Mouse (Mus musculus) cerebellum, adult 8-10 months (tissue): ENCODE measurements at regions not wholly inside any gene's neighbourhood (a gene's known extent, or its start where the extent isn't known, plus 50 kb on each side); places are given as distances from the start of the nearest gene placed in this dataset.
"Not testable (repeated sequence)": the region's sequence is repeated elsewhere in the genome, so short reads cannot be mapped to it uniquely, and the experiment has no call there.

Source experiments
- DNase-seq: peaks from one replicate; pipeline ENCODE4 v3.0.0; 2022

DNA sequence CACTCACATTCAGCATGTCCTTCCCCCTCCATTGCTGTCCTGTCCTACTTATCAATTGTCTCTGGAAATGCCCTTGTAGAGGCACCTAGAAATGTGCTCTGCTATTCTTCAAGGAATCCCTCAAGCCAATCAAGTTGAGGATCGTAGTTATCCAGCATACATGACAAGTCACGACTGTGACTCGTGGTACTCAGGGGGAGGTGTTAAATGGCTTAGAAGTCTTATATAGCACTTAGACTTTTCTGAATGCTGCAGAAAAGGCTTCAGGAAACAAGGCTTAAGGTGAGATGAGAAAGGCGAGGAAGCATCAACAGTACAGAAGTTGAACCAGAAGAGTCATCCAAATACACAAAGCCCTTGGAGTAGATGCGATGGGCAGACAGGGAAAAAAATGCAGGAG, 467.5 kb upstream of the Smim15 start:
- no peak for DNase-seq

DNA sequence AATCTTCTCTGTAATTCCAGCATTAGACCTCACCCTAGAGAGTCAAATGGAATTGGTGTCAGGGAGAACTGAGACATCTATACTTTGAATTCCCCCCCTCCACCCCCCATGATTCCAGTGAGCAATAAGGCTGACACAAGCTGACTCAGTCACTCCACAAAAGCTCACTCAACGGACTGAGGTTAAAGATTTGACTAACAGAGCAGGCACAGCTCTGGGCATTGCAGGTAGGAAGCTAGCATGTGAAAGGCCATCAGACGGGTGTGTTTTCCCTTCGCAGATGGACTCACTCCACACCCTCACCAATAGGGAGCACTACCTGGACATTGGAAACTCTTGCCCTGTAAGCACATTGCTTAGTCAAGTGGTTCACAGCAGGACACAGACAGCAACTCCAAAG, 469.2 kb upstream of the Smim15 start:
- DNase-seq, result no peak

DNA sequence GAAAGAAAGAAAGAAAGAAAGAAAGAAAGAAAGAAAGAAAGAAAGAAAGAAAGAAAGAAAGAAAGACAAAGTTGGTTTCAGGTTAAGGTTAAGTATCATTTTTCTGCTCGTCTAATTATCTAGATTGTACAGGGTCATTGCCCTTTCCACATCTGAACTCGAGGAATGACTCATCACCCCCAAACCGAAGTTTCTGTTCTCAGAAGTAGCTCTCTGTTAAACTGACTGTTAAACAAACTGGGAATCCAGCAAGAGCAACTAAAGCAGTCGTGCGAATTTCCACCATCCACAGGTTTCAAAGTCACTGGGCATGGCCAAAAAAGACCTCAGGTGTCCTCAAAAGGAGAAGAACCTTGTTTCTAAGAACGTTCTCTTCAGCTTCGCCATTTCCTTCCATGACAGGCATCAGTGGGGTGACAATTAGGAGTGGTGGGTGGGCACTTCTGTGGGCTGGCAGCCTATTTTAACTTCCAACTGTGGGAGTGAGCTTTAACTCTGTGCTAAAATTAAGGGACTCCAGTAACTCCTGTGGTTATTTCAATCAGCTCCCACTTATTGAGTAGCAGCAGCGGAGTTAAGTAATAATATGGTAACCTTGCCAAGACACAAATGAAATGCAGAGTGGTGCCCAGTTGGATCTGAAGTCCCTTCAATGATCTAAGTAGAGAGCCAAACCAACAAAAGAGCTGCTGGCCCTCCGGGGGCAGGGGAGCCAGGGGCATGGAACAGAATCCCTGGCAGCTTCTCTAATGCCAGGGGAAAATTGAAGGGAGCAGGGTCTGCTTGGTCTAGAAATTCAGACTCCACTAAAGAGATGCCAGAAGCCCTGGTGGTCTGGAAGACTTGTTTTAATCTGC, 470.5 kb upstream of the Smim15 start:
- no peak for DNase-seq

DNA sequence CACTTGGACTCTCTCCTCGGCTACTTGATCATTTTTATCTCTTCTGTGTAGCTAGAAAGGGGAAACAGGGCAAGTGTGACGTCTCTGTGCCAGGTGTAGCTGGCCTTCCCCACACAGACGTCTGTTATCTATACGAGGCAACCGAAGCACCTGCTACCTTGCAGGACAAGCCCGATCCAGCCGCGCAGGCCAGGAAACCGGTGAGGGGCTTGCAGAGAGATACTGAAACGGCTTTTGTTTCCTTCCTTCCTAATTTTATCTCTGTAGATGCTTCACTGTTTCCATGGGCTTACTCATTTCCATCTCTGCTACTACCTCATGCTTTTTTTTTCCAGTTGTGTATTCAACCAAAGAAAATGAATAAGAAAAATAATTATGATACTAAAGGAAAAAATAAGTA, 472.7 kb upstream of the Smim15 start:
- DNase-seq, result no peak

DNA sequence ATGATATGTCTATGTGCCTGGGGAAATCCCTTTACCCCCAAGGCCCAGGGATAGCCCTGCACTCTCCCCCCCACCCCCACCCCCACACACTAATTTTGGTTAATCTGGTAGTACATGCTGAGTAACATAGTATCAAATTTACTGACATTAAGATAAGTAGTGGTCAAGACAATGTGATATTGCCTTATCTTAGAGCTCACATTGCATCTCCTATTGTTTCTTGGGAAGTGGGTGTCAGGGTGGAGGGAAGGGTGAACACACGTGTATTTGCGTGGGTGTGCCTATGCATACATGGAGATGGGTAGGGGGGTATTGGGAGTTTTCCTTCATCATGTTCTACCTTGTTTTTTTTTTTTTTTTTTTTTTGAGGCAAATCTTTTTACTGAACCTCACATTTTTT, 474.8 kb upstream of the Smim15 start:
- no peak for DNase-seq

DNA sequence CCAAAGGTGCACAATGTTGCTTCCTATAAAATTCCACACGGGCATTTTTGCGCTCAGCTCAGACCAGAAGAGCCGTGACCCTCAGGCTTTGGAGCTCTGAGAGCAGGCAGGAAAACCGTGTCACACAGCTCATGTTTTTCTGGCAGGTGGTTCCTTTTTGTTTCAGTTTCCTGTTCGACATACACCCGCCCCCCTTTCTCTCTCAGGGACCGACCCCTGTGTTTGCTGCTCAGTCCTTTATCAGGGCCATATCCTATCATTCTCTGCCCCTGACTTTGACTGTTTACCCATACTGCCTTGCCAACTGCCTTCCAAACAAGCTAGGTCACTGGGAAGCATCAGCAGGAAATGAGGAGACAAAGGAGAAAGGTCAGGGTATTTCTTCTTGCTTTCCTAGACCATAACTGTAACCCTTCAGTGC, 475.5 kb upstream of the Smim15 start:
- no peak for DNase-seq

DNA sequence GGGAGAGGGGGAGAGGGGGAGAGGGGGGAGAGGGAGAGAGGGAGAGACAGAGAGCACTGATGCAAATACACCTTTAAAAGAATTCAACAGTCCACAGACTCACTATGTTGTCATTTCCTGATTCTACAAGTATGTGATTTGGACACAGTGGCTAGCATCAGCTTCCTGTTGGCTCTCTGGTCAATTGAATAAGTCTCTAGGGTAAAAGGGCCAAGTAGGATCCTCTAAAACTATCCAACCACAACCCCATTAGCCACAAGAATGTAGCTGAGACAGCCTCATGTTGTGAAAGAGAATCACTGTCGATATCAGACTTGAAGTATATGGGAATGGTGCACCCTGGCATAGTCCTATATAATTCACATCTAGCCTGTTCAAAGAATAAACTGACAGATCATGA, 481.8 kb upstream of the Smim15 start:
- no peak for DNase-seq

DNA sequence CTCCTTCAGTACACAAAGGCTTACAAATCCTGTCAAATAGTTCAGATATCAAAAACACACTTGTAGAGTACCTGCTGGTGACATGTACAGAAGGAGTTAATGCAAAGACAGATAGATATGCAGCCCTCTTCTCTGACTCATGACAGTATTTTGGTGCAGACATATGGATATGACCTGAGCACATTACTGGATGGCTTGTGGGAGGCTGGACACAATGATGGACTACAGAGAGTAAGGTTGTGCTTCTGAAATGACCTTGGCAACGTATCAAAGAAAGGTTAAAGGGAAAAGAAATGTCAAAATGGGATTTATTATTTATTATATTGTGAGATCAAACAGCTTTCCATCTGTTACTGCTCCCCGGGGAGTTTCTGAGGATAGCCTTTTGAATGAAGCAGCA, 482.7 kb upstream of the Smim15 start:
- DNase-seq, result no peak

DNA sequence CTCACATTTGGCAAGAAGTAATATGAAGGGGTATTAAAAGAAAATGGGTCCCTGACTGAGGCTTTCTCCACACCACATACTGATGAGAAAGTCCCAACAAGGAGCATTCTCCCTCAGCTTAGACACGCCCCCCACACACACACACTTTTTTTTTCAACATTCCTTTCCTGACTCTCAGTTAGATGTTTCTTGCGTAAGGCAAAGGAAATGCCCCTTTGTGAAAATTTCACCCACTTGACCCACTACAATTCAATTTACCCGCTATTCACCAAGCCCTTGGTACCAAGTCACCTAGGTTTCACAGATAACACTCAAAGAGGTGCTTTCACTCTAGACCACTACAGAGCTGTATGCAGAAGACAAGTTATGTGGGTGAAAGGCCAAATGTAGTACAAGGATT, 488.3 kb upstream of the Smim15 start:
- no peak for DNase-seq

DNA sequence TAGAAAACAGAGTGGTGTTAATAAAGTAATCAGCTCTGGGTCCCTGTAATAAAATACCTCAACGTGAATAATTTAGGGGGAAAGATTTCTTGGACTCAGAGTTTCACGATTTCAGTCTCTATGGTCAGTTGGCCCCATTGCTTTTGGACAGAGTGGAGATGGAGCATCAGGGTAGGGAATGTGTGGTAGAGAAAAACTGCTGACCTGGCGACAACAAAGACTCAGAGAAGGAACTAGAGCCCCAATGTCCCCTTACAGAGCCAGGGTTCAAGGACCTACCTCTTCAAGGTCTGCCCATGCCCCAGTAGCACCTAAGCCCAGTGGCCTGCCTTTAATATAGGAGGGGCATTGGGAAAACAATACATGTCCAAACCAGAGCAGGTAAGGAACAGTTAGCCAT, 490.2 kb upstream of the Smim15 start:
- DNase-seq, result no peak

DNA sequence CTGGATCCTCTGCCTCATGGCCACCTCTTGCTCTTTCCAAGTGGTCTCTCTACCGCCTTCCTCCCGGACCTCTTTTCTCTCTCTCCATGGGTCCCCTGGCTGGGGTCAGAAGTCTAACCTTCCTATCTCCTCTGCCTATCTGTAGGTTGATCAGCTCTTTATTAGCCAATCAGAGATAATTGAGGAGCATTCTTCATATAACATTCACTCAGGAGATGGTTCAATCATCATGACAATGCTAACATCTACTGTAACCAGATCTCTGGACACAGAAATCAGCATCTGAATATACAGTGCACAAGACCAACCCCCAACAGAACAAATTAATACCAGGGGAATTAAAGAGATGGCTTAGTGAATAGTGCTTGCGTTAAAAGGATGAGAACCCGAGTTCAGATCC, 492.1 kb upstream of the Smim15 start:
- no peak for DNase-seq

DNA sequence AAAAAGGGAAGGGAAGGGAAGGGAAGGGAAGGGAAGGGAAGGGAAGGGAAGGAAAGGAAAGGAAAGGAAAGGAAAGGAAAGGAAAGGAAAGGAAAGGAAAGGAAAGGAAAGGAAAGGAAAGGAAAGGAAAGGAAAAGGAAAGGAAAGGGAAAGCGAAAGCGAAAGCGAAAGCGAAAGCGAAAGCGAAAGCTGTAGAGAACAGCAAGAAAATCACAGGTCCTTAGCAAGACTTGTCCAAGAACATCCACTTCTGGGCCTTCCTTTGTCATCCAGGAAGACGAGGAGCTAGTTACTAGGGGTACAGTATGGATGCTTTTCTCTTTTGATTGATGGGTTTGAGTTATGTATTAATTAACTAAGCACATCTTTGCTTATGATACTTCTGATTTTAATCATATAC, 494.3 kb upstream of the Smim15 start:
- DNase-seq, result not testable (repeated sequence)

DNA sequence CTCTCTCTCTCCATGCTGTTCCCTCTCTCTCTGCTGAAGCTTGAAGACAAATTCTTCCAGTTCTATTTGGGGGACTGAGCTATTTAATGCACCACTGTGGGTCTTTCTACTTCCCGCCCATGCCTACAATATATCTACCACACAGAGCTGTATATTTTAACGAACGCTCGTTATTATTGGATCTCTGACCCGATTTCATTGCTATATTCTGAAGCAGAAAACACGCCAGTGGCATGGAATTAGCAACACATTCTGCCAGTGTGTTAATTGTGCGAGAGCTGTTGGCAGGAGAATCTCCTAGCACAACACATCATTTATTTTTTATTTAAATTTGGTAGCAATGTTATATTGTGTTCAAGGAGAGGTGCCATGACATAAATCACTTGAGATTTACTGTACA, 497.2 kb upstream of the Smim15 start:
- no peak for DNase-seq

DNA sequence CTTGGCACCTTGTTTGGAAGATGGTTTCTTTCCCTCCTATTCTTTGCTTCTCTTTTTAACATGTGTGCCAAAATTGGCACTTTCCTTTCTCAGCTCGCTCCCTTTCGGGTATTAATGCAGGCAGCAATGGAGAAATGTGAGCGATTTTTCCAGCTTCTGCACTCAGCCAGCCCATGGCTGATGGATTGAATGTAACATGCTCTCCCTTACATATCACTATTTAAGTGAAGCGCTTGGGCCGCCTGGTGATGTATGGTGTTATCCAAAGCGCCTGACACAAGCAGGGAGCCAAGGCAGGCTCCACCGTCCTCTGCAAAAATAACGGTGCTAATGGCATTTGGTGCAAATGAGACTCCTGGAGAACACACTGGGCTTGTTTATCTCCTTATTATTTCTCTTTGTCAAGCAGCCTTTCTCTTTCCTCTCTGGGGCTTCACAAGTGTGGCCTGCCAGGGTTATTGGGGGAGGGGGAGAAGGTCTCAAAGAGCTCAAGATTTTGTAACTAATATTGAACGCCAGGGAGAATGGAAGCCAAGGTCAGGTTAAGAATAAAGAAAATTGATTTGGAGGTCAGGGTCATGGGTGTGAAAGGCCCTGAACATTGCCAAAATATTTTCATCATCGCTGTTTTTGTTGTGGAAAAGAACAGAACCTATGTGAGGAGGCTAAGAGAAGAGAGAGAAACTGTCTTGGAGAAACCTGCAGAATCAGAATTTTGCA, 497.9 kb upstream of the Smim15 start:
- no peak for DNase-seq

DNA sequence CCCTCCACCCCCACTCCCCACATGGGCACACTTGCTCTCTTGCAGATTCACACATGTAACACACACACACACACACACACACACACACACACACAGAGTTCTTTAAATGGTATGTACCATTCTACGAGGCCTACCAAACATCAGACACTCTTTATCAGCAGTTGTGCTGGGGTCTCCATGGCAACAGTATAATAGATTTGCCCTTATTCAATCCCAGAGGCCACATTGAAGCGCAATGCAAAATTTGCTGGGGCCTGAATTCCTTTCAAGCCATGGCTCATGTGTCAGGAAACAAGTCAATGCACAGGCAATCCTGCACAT, 502.7 kb upstream of the Smim15 start:
- DNase-seq, result no peak

DNA sequence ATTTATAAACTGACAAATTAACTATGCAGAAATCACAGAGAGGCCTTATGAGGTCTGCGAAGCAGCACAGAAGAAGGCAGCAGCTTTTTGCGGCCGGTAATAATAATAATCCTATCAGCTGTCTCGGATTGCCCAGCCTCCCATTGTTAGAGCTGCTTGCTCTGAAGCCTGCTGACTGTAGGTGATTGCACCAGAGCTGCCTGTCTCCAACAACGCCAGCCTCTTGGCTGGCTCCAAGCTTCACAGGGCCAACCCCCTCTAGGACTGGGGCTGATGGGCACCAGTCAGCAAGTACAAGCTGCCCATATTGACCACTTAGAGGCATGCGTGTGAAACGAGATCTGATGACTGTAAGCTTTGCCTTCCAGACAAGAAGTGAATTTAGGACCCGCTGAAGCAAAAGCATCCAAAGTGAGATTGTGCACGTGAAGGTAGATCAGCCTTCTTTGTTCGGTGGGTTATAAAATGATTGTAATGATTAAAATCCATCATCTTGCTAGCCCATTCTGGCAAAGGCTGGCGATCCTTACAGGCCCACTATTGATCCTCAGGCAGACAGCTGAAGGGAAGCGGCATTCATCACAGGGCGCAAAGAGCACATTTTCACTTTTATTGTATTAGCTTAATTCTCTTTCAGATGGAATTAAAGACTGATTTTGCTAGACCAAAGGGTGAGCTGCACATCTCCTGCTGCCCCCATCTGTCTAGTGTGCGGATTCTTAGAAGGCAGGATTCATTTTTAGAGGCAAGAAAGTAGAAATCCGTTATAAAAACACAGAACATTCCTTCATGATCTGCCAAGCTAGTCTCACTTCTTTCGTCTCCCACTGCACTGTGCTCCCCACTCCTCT, 503.2 kb upstream of the Smim15 start:
- DNase-seq, result no peak

DNA sequence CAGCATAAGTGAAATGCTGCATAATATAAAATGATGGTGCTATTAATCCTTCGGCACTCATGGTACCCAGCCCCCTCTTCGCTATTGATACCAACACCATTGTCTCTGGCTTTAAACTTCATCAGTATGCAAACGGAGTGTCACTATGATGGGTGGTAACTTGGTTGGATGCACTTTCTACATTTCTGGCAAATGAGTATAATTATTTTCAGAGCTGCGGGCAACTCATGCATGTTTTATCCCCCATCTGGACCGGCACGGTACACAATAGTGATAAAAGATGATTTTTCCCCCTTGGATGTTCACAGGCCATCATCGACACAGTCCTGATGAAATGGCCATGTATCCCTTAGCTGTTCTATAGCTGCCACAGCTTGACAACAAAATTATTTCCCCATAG, 503.9 kb upstream of the Smim15 start:
- DNase-seq, result no peak

DNA sequence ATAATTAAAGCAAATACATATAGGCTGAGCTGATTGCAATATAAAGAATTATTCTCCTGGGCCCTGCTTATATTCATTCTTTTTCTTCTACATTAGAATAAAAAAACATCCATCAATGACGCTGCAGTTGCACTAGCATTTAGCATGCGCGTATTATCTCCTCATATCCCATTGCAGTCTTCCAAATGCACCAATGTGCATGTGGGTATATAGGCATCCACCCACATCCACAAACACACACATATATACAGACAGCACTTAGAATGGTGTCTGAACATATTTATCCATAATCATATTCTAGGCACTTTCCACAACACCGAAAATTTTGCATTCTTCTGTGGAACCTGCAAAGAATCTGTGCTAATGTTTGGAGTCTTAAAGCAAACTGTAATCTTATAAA, 504.4 kb upstream of the Smim15 start:
- DNase-seq, result no peak

DNA sequence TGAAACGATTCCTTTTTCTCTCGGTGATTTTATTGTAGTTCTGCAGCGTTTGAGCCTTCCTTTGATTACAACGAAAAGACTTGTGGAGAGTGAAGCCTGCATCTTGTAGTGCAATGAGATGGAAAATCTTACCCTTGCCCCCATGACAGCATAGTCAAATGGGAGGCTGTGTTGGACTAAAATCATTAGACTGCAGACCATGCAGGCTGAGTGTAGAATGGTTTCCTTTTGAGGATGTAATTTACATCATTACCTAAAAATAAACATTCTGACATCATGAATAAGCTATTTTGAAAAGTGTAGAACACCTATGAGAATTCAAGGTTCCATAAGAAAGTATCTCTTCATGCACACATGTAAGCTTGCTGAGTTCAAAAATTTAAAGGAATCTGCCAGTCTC, 504.9 kb upstream of the Smim15 start:
- no peak for DNase-seq

DNA sequence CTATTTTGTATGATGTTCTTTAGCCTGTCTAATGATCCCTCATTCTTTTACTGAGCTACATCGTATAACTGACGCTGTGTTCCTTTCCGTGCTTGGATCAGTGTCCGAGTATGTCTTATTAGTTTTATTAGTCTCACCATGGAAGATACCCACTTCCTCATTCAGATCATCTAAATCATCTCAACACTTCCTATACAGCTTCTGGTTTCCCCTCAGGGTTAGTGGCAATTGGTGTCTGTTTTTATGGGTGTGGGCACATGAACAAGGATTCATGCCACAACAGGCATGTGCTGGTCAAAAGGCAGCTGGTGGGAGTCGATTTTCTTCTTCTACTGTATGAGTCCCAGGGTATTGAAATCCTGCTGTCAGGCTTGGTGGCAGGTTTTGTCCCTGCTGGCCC, 509.0 kb upstream of the Smim15 start:
- no peak for DNase-seq

DNA sequence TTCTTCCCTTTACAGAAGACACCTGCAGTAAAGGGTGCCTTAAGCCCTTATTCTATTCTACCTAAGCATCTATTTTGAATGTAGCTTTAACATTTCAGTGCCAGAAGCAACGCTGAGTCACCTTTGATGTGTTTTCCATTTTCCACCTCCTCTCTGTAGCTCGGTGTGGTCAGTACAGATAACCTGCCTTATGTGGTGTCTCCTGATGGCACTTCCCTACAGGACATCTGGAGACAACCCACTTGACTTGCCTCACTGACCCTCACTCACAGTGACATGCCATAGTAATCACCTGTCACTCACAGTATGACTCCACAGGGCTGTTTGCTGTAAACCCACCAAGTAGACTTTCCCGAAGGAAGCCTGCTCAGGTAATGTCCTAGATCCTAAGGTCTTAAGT, 510.9 kb upstream of the Smim15 start:
- no peak for DNase-seq

DNA sequence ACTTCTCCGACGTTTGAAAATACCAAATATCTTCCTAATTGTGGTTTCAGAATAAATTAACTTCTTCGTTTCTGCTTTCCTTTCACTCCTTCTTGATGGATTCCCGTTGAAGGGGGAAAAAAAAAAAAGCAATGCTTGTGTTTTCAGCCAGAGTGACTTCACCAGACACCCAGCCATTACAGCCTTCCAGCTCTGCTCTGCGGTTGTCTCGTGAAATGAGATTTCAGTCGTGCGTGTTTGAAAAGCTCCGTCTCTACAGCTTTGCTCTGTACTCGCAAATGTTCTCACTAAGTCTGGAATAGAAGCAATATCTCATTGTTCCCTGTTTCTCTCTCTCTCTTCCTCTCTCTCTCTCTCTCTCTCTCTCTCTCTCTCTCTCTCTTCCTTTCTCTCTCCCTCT, 509.6 kb upstream of the Kif2a start:
- DNase-seq, result no peak

DNA sequence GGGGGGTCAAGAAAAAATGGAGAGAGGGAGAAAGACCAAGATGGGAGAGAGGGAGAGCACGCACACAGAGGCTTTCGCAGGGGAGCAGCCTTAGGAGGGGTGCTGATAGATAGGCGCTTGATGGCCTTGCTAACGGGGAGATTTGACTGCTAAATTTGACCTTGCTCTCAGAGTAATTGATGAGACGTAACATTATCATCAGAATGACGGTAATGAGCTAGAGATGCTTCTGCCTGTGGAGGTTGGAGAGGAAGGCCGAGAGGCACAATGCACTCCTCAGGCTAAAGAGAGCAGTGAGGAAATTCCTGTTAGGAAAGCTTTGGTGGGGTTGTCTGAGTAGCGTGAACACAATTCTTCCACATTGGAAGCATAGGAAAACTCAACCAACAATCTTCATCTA, 509.1 kb upstream of the Kif2a start:
- no peak for DNase-seq

DNA sequence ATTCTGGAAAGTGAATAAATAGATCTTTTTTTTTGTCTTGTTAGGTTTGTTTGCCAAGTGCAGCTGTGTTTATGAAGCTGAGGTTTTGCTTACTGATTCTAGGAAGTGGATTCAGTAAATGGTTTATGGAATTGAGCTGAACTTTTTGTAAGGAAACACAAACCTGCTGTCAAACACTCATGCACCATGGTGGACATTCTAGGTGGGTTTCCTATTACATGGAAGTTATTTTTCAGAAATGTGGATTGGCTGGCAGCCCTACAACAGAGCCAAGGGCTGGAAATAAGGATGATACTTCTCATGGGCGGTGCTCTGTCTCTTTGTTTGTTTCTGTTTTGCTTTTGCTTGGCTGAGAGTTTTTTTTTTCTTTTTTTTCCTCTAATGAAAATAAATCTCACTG, 508.5 kb upstream of the Kif2a start:
- DNase-seq, result no peak
